Mouse (Mus musculus): ENCODE data around the gene Prm2. TPM values are rescaled to one million over a fixed set of nuclear protein-coding genes. Genes with fewer than 3 reads are reported as not detected.

The Prm2 gene
- not detected in 2 replicates for polyA plus RNA-seq (2015; fragmentation: Nextera tagmentation; extraction: Ambion mirVana)

- 82% methylated on average over 6 of the region's 6 CpGs for WGBS
- no peaks in the 10 kb centered on the region for H3K36me3 ChIP-seq
- H3K4me3 ChIP-seq, result no peak within 1 kb of the TSS
- H3K9ac ChIP-seq, result no peak within 1 kb of the TSS
- H3K27ac ChIP-seq, result no peak within 1 kb of the TSS
- H3K27me3 ChIP-seq, result peaks cover 17% of the 10 kb centered on the region
- no peaks in the 10 kb centered on the region for H3K9me3 ChIP-seq
- no peak for ATAC-seq (ENCODE audit: low FRiP score)
- H3K4me1 ChIP-seq (replicated peaks), result no peaks in the 10 kb centered on the region
- H3K4me2 ChIP-seq, result no peak within 1 kb of the TSS
Measured at GRCm38 (mm10) chr16:10796034-10796433, at the start of gene Prm2. Gene Prm2, minus strand, starts transcription at chr16:10796134.

- Histone ChIP-seq H3K9ac (no peak overlapping the region), H3K4me1 (replicated peaks) (peaks cover 14% of the 10 kb centered on the region), H3K36me3 (no peaks in the 10 kb centered on the region), H3K9me3 (no peaks in the 10 kb centered on the region), H3K4me2 (peak overlapping the region; percentile 46), H3K27ac (no peak overlapping the region), H3K4me3 (no peak overlapping the region), H3K27me3 (no peaks in the 10 kb centered on the region)
- WGBS, result 79% methylated on average over 6 of the region's 6 CpGs
- no peak for ATAC-seq (ENCODE audit: low FRiP score)
Measured at GRCm38 (mm10) chr16:10844319-10844670, 48.4 kb upstream of the Prm2 start.

- H3K27me3 ChIP-seq, result no peaks in the 10 kb centered on the region
- peaks cover 17% of the 10 kb centered on the region for H3K4me1 ChIP-seq (replicated peaks)
- no peak overlapping the region for H3K27ac ChIP-seq
- H3K4me2 ChIP-seq, result peak overlapping the region; percentile 46
- H3K36me3 ChIP-seq, result no peaks in the 10 kb centered on the region
- peak overlapping the region; percentile 59; the same call in 1 of the 2 replicates for H3K9ac ChIP-seq
- no peak for ATAC-seq (ENCODE audit: low FRiP score)
- 21% methylated on average over 18 of the region's 18 CpGs for WGBS
- no peaks in the 10 kb centered on the region for H3K9me3 ChIP-seq
- 0 out of 2 replicates have a peak overlapping the region, but pooled peaks have one; percentile 2 for H3K4me3 ChIP-seq
Measured at GRCm38 (mm10) chr16:10843486-10844318, 47.8 kb upstream of the Prm2 start.

- Histone ChIP-seq H3K36me3 (no peaks in the 10 kb centered on the region), H3K4me2 (no peak overlapping the region), H3K27me3 (no peaks in the 10 kb centered on the region), H3K4me1 (replicated peaks) (peaks cover 24% of the 10 kb centered on the region), H3K27ac (no peak overlapping the region), H3K9ac (no peak overlapping the region), H3K4me3 (no peak overlapping the region), H3K9me3 (no peaks in the 10 kb centered on the region)
- WGBS, result 48% methylated on average over 4 of the region's 4 CpGs
- no peak for ATAC-seq (ENCODE audit: low FRiP score)
Measured at GRCm38 (mm10) chr16:10842282-10842855, 46.4 kb upstream of the Prm2 start.

GRCm38 (mm10) chr16:10840018-10840417 is 44.1 kb upstream of the Prm2 start:
- Histone ChIP-seq H3K9me3 (no peaks in the 10 kb centered on the region), H3K4me3 (no peak overlapping the region), H3K9ac (no peak overlapping the region), H3K4me1 (replicated peaks) (peaks cover 29% of the 10 kb centered on the region), H3K27ac (no peak overlapping the region), H3K4me2 (no peak overlapping the region), H3K27me3 (peaks cover 10% of the 10 kb centered on the region; the same call in 1 of the 2 replicates), H3K36me3 (no peaks in the 10 kb centered on the region)
- ATAC-seq (ENCODE audit: low FRiP score), result no peak
- 96% methylated on average over 12 of the region's 14 CpGs for WGBS

- Histone ChIP-seq H3K4me3 (no peak overlapping the region), H3K27me3 (peaks cover 14% of the 10 kb centered on the region), H3K9ac (no peak overlapping the region), H3K4me1 (replicated peaks) (peaks cover 24% of the 10 kb centered on the region), H3K9me3 (no peaks in the 10 kb centered on the region), H3K36me3 (no peaks in the 10 kb centered on the region), H3K27ac (no peak overlapping the region), H3K4me2 (no peak overlapping the region)
- 37% methylated on average over 10 of the region's 10 CpGs for WGBS
- no peak for ATAC-seq (ENCODE audit: low FRiP score)
Measured at GRCm38 (mm10) chr16:10838487-10839245, 42.7 kb upstream of the Prm2 start.

DNA sequence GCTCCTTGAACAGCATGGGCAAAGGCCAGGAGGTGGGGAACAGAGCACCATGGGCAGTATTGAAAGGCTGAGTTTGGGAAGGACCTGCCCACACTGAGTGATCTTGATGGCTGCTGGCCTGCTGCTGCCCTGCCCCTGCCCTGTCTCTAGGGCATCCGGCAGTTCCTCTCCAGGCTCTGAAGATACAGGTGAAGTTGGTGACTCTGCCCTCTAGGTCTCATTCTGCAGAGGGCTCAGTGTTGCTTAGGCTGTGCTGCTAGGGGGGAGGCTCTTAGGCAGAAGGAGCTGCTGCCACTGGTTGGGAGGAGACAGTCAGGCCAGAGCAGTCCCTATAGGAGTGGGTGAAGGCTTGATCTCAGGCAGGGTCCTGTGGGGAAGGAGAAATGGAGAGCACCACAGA is 42.0 kb upstream of the Prm2 start:
- H3K36me3 ChIP-seq, result no peaks in the 10 kb centered on the region
- H3K4me3 ChIP-seq, result no peak overlapping the region
- no peak overlapping the region for H3K27ac ChIP-seq
- WGBS, result 77% methylated on average over 1 of the region's 1 CpGs
- no peak for ATAC-seq (ENCODE audit: low FRiP score)
- no peaks in the 10 kb centered on the region for H3K9me3 ChIP-seq
- no peak overlapping the region for H3K4me2 ChIP-seq
- no peak overlapping the region for H3K9ac ChIP-seq
- peaks cover 20% of the 10 kb centered on the region for H3K4me1 ChIP-seq (replicated peaks)
- H3K27me3 ChIP-seq, result peaks cover 16% of the 10 kb centered on the region

GRCm38 (mm10) chr16:10837250-10837649 is 41.3 kb upstream of the Prm2 start:
- Histone ChIP-seq H3K9me3 (no peaks in the 10 kb centered on the region), H3K27ac (no peak overlapping the region), H3K4me3 (no peak overlapping the region), H3K4me1 (replicated peaks) (peaks cover 20% of the 10 kb centered on the region), H3K36me3 (no peaks in the 10 kb centered on the region), H3K4me2 (no peak overlapping the region), H3K9ac (no peak overlapping the region), H3K27me3 (peaks cover 16% of the 10 kb centered on the region)
- no peak for ATAC-seq (ENCODE audit: low FRiP score)
- whole genome bisulfite sequencing, result 88% methylated on average over 3 of the region's 3 CpGs

GRCm38 (mm10) chr16:10836388-10836787 is 40.5 kb upstream of the Prm2 start:
- no peaks in the 10 kb centered on the region for H3K9me3 ChIP-seq
- no peak overlapping the region for H3K4me2 ChIP-seq
- ATAC-seq (ENCODE audit: low FRiP score), result no peak
- H3K4me1 ChIP-seq (replicated peaks), result peaks cover 20% of the 10 kb centered on the region
- H3K4me3 ChIP-seq, result no peak overlapping the region
- WGBS, result 95% methylated on average over 3 of the region's 3 CpGs
- peaks cover 16% of the 10 kb centered on the region for H3K27me3 ChIP-seq
- no peak overlapping the region for H3K27ac ChIP-seq
- no peak overlapping the region for H3K9ac ChIP-seq
- H3K36me3 ChIP-seq, result no peaks in the 10 kb centered on the region

DNA sequence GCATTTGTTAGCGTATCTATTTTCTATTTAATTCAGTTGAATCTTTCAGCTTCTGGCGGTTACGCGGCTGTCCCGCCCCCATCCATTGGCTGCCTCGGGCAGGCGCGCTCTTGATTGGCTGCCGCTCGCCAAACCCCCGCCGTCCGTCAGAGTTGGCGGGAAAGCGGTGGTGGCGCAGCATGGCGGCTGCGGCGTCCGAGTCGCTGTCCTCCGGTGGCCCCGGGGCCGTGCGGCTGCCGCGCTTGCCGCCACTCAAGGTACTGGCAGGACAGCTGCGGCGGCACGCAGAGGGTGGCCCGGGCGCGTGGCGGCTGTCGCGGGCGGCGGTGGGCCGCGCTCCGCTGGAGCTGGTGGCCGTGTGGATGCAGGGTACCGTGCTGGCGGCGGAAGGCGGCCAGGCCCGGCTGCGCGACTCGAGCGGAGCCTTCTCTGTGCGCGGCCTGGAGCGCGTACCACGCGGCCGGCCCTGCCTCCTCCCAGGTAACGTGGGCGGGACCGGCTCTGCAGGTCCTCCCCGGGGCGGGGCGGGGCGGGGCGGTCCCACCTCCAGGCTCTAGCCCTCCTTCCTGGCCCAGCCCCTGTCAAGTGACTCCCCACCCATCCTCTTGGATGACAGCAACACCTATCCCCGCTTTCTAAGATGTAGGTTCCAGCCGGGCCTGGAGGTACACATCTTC is 39.1 kb upstream of the Prm2 start, which contains the start of gene Rmi2:
Gene Rmi2, plus strand, starts transcription at position 149 of the 677 bp plus-strand sequence.
- ATAC-seq (ENCODE audit: low FRiP score), result peak; percentile 90
- Histone ChIP-seq H3K4me1 (replicated peaks) (peaks cover 20% of the 10 kb centered on the region), H3K9me3 (no peaks in the 10 kb centered on the region), H3K4me3 (peak within 1 kb of the TSS; percentile 83), H3K4me2 (peak within 1 kb of the TSS; percentile 93), H3K27me3 (peaks cover 16% of the 10 kb centered on the region), H3K27ac (no peak within 1 kb of the TSS), H3K36me3 (no peaks in the 10 kb centered on the region), H3K9ac (peak within 1 kb of the TSS; percentile 75)
- WGBS, result under 1% methylated on average over 64 of the region's 69 CpGs

DNA sequence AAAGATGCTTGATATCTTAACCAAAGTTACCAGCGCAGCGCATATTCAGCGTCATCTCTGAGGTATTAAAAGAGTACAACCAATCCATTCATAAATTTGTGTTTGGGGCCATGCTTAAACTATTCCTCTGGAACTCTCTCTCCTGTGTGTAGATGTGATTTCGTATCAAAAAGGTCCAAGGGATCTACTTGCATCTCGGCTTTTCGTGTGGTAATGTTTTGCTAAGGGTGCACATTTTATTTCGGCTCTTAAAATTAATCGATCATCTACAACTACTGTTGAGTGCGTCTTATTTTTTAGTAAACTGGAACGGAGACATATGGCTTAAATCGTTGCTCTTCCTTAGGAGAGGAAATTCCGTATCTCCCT is 38.6 kb upstream of the Prm2 start:
- WGBS, result 8% methylated on average over 12 of the region's 12 CpGs
- no peak overlapping the region for H3K9ac ChIP-seq
- peak overlapping the region; percentile 83 for H3K4me3 ChIP-seq

DNA sequence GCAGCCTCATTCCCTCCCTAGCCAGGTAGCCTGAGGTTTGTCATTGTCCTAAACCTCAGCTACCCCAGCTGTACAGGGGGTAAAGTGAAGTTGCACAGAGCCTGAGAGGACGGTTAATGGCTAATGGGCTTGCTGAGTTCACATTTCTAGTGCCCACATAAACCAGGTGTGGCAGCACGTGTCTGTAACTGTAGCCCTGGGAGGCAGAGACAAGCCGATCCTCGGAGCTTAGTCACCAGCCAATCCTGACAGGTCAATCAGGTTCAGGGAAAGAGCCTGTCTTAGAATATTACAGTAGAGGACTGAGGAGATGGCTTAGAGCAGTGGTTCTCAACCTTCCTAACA is 32.5 kb upstream of the Prm2 start:
- ATAC-seq (ENCODE audit: low FRiP score), result no peak
- no peak overlapping the region for H3K9ac ChIP-seq
- 85% methylated on average over 4 of the region's 4 CpGs for WGBS

More for the DNA sequence above, 38.6 kb upstream of the Prm2 start:
- Histone ChIP-seq H3K27ac (no peak overlapping the region), H3K36me3 (no peaks in the 10 kb centered on the region), H3K27me3 (peaks cover 16% of the 10 kb centered on the region), H3K4me2 (peak overlapping the region; percentile 93), H3K4me1 (replicated peaks) (peaks cover 20% of the 10 kb centered on the region), H3K9me3 (no peaks in the 10 kb centered on the region)
- peak; percentile 2; the same call in 1 of the 2 replicates for ATAC-seq (ENCODE audit: low FRiP score)

More for the DNA sequence above, 32.5 kb upstream of the Prm2 start:
- Histone ChIP-seq H3K27me3 (no peaks in the 10 kb centered on the region; the same call in 1 of the 2 replicates), H3K9me3 (no peaks in the 10 kb centered on the region), H3K4me1 (replicated peaks) (no peaks in the 10 kb centered on the region), H3K27ac (no peak overlapping the region), H3K4me3 (no peak overlapping the region), H3K36me3 (no peaks in the 10 kb centered on the region), H3K4me2 (no peak overlapping the region)

Data from hindbrain, embryonic 13.5 days (tissue).